Mouse (Mus musculus) CH12.LX (cell line): ENCODE measurements at regions not wholly inside any gene's neighbourhood (a gene's known extent, or its start where the extent isn't known, plus 50 kb on each side); places are given as distances from the start of the nearest gene placed in this dataset.

Source experiments
- DNase-seq: peaks from one replicate; pipeline ENCODE4 v3.0.0-alpha.2; 2013; ENCODE audit errors: extremely low read depth
- H3K27ac ChIP-seq: 2 replicates; pipeline ENCODE4 v1.5.1; 2012; ENCODE audit warnings: low read depth, mild to moderate bottlenecking, control low read depth, moderate library complexity; ENCODE audit not compliant: insufficient read depth
- H3K27me3 ChIP-seq: replicated peaks from 2 replicates; pipeline ENCODE3; 2012; ENCODE audit warnings: inconsistent platforms
- H3K36me3 ChIP-seq, 2 experiments: replicated peaks in 1 of 2; 2 replicates each; pipeline versions ENCODE3 to v1.6.1; 2012; ENCODE audit warnings: inconsistent platforms in 1 of 2, low read length in 1 of 2, mild to moderate bottlenecking in 1 of 2, mixed read lengths in 1 of 2, moderate library complexity in 1 of 2; ENCODE audit not compliant: control insufficient read depth in 1 of 2, insufficient read depth in 1 of 2
- H3K4me1 ChIP-seq, 2 experiments: 2 replicates each; pipeline ENCODE4 v1.6.1; 2012; ENCODE audit warnings: inconsistent platforms in 1 of 2, moderate library complexity in 1 of 2; ENCODE audit not compliant: insufficient read depth in 2 of 2, control insufficient read depth in 1 of 2
- H3K4me2 ChIP-seq: 2 replicates; pipeline ENCODE4 v1.6.1; 2012; ENCODE audit warnings: low read depth, mild to moderate bottlenecking, control low read depth; ENCODE audit not compliant: poor library complexity, insufficient read depth, severe bottlenecking
- H3K4me3 ChIP-seq, 3 experiments: fragments of 150-350 bp in 1 of 3; sonication (generic) in 1 of 3; replicated peaks in 1 of 3; 2 replicates each; pipeline versions ENCODE3 to v1.5.1; 2011 to 2012; ENCODE audit warnings: low read depth in 2 of 3, low read length in 2 of 3, mild to moderate bottlenecking in 2 of 3, moderate library complexity in 2 of 3, control low read depth in 1 of 3, improper control_type of control experiment in 1 of 3, inconsistent platforms in 1 of 3, mixed read lengths in 1 of 3; ENCODE audit not compliant: poor library complexity in 1 of 3
- H3K79me2 ChIP-seq: replicated peaks from 2 replicates; pipeline ENCODE4 v1.6.1; 2012; ENCODE audit warnings: mild to moderate bottlenecking, moderate library complexity; ENCODE audit not compliant: control insufficient read depth, poor library complexity, insufficient read depth, severe bottlenecking; ENCODE audit errors: extremely low read depth
- H3K9ac ChIP-seq: 2 replicates; pipeline ENCODE4 v1.6.1; 2012; ENCODE audit warnings: low read depth, mild to moderate bottlenecking, control low read depth, moderate library complexity; ENCODE audit not compliant: insufficient read depth
- H3K9me3 ChIP-seq: replicated peaks from 2 replicates; pipeline ENCODE3; 2012; ENCODE audit warnings: low read length, inconsistent platforms, mixed read lengths
- BHLHE40 ChIP-seq: IDR thresholded peaks from 2 replicates; pipeline ENCODE4 v1.6.1; 2011; ENCODE audit warnings: mild to moderate bottlenecking, low read depth, low read length, improper control_type of control experiment
- CTCF ChIP-seq, 2 experiments: IDR thresholded peaks in 1 of 2; conservative IDR thresholded peaks in 1 of 2; 2 replicates each; pipeline ENCODE4 v1.5.1; 2011 to 2012; ENCODE audit warnings: low read depth in 2 of 2, low read length in 2 of 2, improper control_type of control experiment in 1 of 2, inconsistent platforms in 1 of 2, mild to moderate bottlenecking in 1 of 2, moderate library complexity in 1 of 2
- ELF1 ChIP-seq: IDR thresholded peaks from 2 replicates; pipeline ENCODE4 v1.6.1; 2014; ENCODE audit warnings: low read depth, mild to moderate bottlenecking, inconsistent platforms, low read length, improper control_type of control experiment
- GABPA ChIP-seq: IDR thresholded peaks from 2 replicates; pipeline ENCODE4 v1.6.1; 2012; ENCODE audit warnings: low read depth, low read length, improper control_type of control experiment, inconsistent platforms; ENCODE audit not compliant: insufficient replicate concordance
- HCFC1 ChIP-seq: IDR thresholded peaks from 2 replicates; pipeline ENCODE4 v1.6.1; 2012; ENCODE audit warnings: low read depth, mild to moderate bottlenecking, inconsistent platforms, low read length, improper control_type of control experiment
- JUN ChIP-seq: IDR thresholded peaks from 2 replicates; pipeline ENCODE4 v1.6.1; 2011; ENCODE audit warnings: low read depth, mild to moderate bottlenecking, low read length, improper control_type of control experiment, moderate library complexity; ENCODE audit not compliant: insufficient read depth
- JUND ChIP-seq: conservative IDR thresholded peaks from 2 replicates; pipeline ENCODE4 v1.6.1; 2011; ENCODE audit warnings: low read depth, low read length, improper control_type of control experiment
- KAT2A ChIP-seq: IDR thresholded peaks from 2 replicates; pipeline ENCODE4 v1.6.1; 2012; ENCODE audit warnings: low read length, improper control_type of control experiment, inconsistent platforms; ENCODE audit not compliant: insufficient replicate concordance
- MEF2A ChIP-seq: IDR thresholded peaks from 2 replicates; pipeline ENCODE4 v1.6.1; 2014; ENCODE audit warnings: low read depth, mild to moderate bottlenecking, inconsistent platforms, low read length, improper control_type of control experiment, borderline replicate concordance
- MYC ChIP-seq: IDR thresholded peaks from 2 replicates; pipeline ENCODE4 v1.6.1; 2011; ENCODE audit warnings: low read depth, mild to moderate bottlenecking, improper control_type of control experiment, low read length
- POLR2A ChIP-seq: IDR thresholded peaks from 2 replicates; pipeline ENCODE4 v1.6.1; 2011; ENCODE audit warnings: low read depth, mild to moderate bottlenecking, improper control_type of control experiment, low read length
- SIN3A ChIP-seq: IDR thresholded peaks from 2 replicates; pipeline ENCODE4 v1.6.1; 2012; ENCODE audit warnings: low read length, improper control_type of control experiment, inconsistent platforms
- SMC3 ChIP-seq: IDR thresholded peaks from 2 replicates; pipeline ENCODE4 v1.6.1; 2011; ENCODE audit warnings: low read depth, low read length, improper control_type of control experiment
- TBP ChIP-seq: conservative IDR thresholded peaks from 2 replicates; pipeline ENCODE4 v1.6.1; 2011; ENCODE audit warnings: low read depth, low read length, improper control_type of control experiment
- TCF12 ChIP-seq: IDR thresholded peaks from 2 replicates; pipeline ENCODE4 v1.6.1; 2014; ENCODE audit warnings: low read depth, mild to moderate bottlenecking, inconsistent platforms, low read length, improper control_type of control experiment
- ZC3H11A ChIP-seq: IDR thresholded peaks from 2 replicates; pipeline ENCODE4 v1.6.1; 2012; ENCODE audit warnings: low read depth, mild to moderate bottlenecking, inconsistent platforms, low read length, improper control_type of control experiment
- ZKSCAN1 ChIP-seq: IDR thresholded peaks from 2 replicates; pipeline ENCODE4 v1.6.1; 2012; ENCODE audit warnings: low read depth, inconsistent platforms, low read length, improper control_type of control experiment, borderline replicate concordance
- dilution Hi-C: fragments of 300-500 bp; cut with MboI; formaldehyde crosslinking; loops from 2 replicates; pipeline ENCODE4 v1.14.3; 2020; ENCODE audit warnings: low sequenced_read_pairs; ENCODE audit not compliant: extremely low pct_unique_long_range_greater_than_20kb, extremely low pct_ligation_motif_present
- in situ Hi-C: fragments of 300-500 bp; cut with MboI; formaldehyde crosslinking; loops from 3 replicates; pipeline ENCODE4 v1.14.3; 2019; ENCODE audit warnings: low sequenced_read_pairs, low pct_ligation_motif_present, low pct_unique_long_range_greater_than_20kb, mixed read lengths

DNA sequence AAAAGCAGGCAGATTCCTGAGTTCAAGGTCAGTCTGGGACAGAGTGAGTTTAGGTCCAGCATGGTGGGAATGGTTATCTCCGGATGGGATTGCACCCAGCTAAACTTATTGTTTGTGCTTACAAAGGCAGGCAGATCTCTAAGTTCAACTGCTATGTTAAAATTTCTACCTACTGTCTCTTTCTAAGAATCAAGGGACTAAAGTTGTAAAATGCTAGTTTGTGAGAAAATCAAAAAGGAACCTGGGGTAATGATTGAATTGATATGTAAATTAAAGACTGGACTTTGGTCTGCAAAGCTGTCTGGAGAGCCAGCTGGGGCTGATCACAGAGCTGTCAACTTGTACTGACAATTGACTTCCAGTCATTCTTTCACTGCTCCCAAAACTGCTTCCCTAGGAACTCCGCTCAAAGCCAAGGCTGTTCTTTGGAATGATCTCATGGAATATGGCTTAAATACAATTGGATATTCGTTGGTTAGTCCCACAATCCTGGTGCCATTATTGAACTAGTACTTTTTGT lies 90.7 kb upstream of the Tcerg1l start:
- Histone ChIP-seq H3K27ac (no peak overlapping the region), H3K79me2 (no peaks in the 10 kb centered on the region), H3K4me2 (no peak overlapping the region), H3K36me3 (no peaks in the 10 kb centered on the region), H3K4me3 (no peak overlapping the region), H3K4me1 (no peaks in the 10 kb centered on the region), H3K9me3 (no peaks in the 10 kb centered on the region)
- in situ Hi-C loops, result no loop called here
- no peak for TF ChIP-seq GABPA
- TF ChIP-seq KAT2A, result no peak
- no peak for TF ChIP-seq JUN
- TF ChIP-seq ZKSCAN1, result no peak
- TF ChIP-seq POLR2A, result no peak
- no peak for TF ChIP-seq MYC
- no peak for TF ChIP-seq SMC3
- TF ChIP-seq CTCF (conservative IDR thresholded peaks at IDR 0.05 in 1 of 2, IDR thresholded peaks at IDR 0.05 in 1 of 2; ENCODE audit: low read depth in 2 of 2, low read length in 2 of 2), result no peak
- TF ChIP-seq, all 38 proteins: peak for 0
- dilution Hi-C loops, result no loop called here
- H3K27me3 ChIP-seq, result peaks cover 84% of the 10 kb centered on the region
- no peak for DNase-seq
- H3K9ac ChIP-seq, result no peak overlapping the region

GRCm38 (mm10) chr7:138472891-138473455 lies 75.4 kb upstream of the Tcerg1l start:
- H3K36me3 ChIP-seq, result no peaks in the 10 kb centered on the region
- dilution Hi-C loops (no loop called here), in situ Hi-C loops (no loop called here)
- no peak overlapping the region for H3K4me3 ChIP-seq
- peaks cover 93% of the 10 kb centered on the region for H3K27me3 ChIP-seq
- H3K4me2 ChIP-seq, result no peak overlapping the region
- H3K79me2 ChIP-seq, result no peaks in the 10 kb centered on the region
- no peaks in the 10 kb centered on the region for H3K4me1 ChIP-seq
- H3K27ac ChIP-seq, result no peak overlapping the region
- TF ChIP-seq TCF12 (no peak), ZC3H11A (no peak), GABPA (no peak), ELF1 (no peak), HCFC1 (no peak), MEF2A (no peak), JUND (no peak), SIN3A (no peak), TBP (no peak), BHLHE40 (no peak)
- no peak for DNase-seq
- H3K9me3 ChIP-seq, result no peaks in the 10 kb centered on the region
- no peak overlapping the region for H3K9ac ChIP-seq
